Mouse (Mus musculus) kidney, adult 2 months (tissue): ENCODE data around the gene Ptrhd1. TPM values are rescaled to one million over a fixed set of nuclear protein-coding genes. Genes with fewer than 3 reads are reported as not detected.
A peak's percentile ranks its signal among the peaks of the same experiment; 100 is the strongest.

ENCODE experiments used
- DNase-seq: peaks from one replicate; pipeline ENCODE4 v3.0.0; 2021
- H3K27ac ChIP-seq: fragments of 200-500 bp; 2 replicates; pipeline ENCODE4 v1.5.1; 2012; ENCODE audit warnings: low read depth, low read length, control low read depth, inconsistent platforms; ENCODE audit not compliant: insufficient read depth
- H3K27me3 ChIP-seq: fragments of 200-500 bp; replicated peaks from 2 replicates; pipeline ENCODE4 v1.6.1; 2012; ENCODE audit warnings: mild to moderate bottlenecking, moderate library complexity, low read length, inconsistent platforms; ENCODE audit not compliant: control insufficient read depth, insufficient read depth
- H3K36me3 ChIP-seq: fragments of 200-500 bp; 2 replicates; pipeline ENCODE4 v1.6.1; 2012; ENCODE audit warnings: mild to moderate bottlenecking, moderate library complexity, low read length, inconsistent platforms; ENCODE audit not compliant: control insufficient read depth, insufficient read depth
- H3K4me1 ChIP-seq: fragments of 200-500 bp; 2 replicates; pipeline ENCODE4 v1.6.1; 2011; ENCODE audit warnings: low read length; ENCODE audit not compliant: control insufficient read depth, insufficient read depth
- H3K4me3 ChIP-seq: fragments of 200-500 bp; 2 replicates; pipeline ENCODE4 v1.5.1; 2011; ENCODE audit warnings: mild to moderate bottlenecking, low read depth, low read length, control low read depth; ENCODE audit not compliant: insufficient read depth
- CTCF ChIP-seq: fragments of 200-500 bp; conservative IDR thresholded peaks from 2 replicates; pipeline ENCODE4 v1.5.1; 2011; ENCODE audit warnings: low read depth, mild to moderate bottlenecking, control low read depth, low read length, moderate library complexity, mixed read lengths; ENCODE audit not compliant: insufficient read depth, insufficient read length
- POLR2A ChIP-seq: fragments of 200-500 bp; IDR thresholded peaks from one replicate; pipeline ENCODE4 v1.6.1; 2011; ENCODE audit warnings: low read depth, low read length, control low read depth
- WGBS: fragments of 180-500 bp; shearing (Covaris S2); methylation state at CpG from one replicate; pipeline ENCODE4 v1.1.7; 2018; 5-methylcytosine and 5-hydroxymethylcytosine counted together
- polyA plus RNA-seq: library from polyadenylated mRNA; depleted of rRNA; stranded (reverse); fragments of >200 nt; gene quantifications from 2 replicates; pipeline ENCODE4 v1.2.3, GENCODE M21; 2012

Gene Ptrhd1
- polyA plus RNA-seq, 1 experiment = 4.2 TPM

- TF ChIP-seq CTCF (no peak), POLR2A (no peak)
- no peaks in the 10 kb centered on the region; the same call in 1 of the 2 replicates for H3K36me3 ChIP-seq
- H3K27ac ChIP-seq = no peak overlapping the region
- DNase-seq = no peak
- H3K27me3 ChIP-seq = no peaks in the 10 kb centered on the region
- no peak overlapping the region for H3K4me3 ChIP-seq
- no peaks in the 10 kb centered on the region for H3K4me1 ChIP-seq
- WGBS = 87% methylated on average over 10 of the region's 10 CpGs
Measured at GRCm38 (mm10) chr12:4245742-4246141, 11.9 kb downstream of the Ptrhd1 start.

GRCm38 (mm10) chr12:4249786-4250185 is 16.0 kb downstream of the Ptrhd1 start:
- no peaks in the 10 kb centered on the region for H3K4me1 ChIP-seq
- H3K36me3 ChIP-seq = peaks cover 1% of the 10 kb centered on the region
- H3K27ac ChIP-seq = no peak overlapping the region
- no peaks in the 10 kb centered on the region for H3K27me3 ChIP-seq
- no peak for DNase-seq
- 93% methylated on average over 6 of the region's 6 CpGs for WGBS
- no peak overlapping the region for H3K4me3 ChIP-seq
- no peak for TF ChIP-seq CTCF
- TF ChIP-seq POLR2A = no peak

GRCm38 (mm10) chr12:4252742-4253655 is 19.2 kb downstream of the Ptrhd1 start:
- no peak overlapping the region for H3K27ac ChIP-seq
- H3K36me3 ChIP-seq = peaks cover 4% of the 10 kb centered on the region
- WGBS = 95% methylated on average over 16 of the region's 16 CpGs
- no peaks in the 10 kb centered on the region for H3K4me1 ChIP-seq
- H3K27me3 ChIP-seq = no peaks in the 10 kb centered on the region
- no peak for TF ChIP-seq POLR2A
- no peak for TF ChIP-seq CTCF
- DNase-seq = no peak
- H3K4me3 ChIP-seq = no peak overlapping the region

GRCm38 (mm10) chr12:4267765-4268164 is 33.9 kb downstream of the Ptrhd1 start:
- Histone ChIP-seq H3K4me3 (no peak overlapping the region), H3K27ac (no peak overlapping the region), H3K4me1 (no peaks in the 10 kb centered on the region), H3K36me3 (peaks cover 6% of the 10 kb centered on the region), H3K27me3 (no peaks in the 10 kb centered on the region)
- peak; percentile 17 for DNase-seq
- WGBS = 91% methylated on average over 4 of the region's 4 CpGs
- no peak for TF ChIP-seq POLR2A
- TF ChIP-seq CTCF = no peak

GRCm38 (mm10) chr12:4271078-4271477 is 37.3 kb downstream of the Ptrhd1 start:
- peaks cover 8% of the 10 kb centered on the region for H3K36me3 ChIP-seq
- H3K27ac ChIP-seq = no peak overlapping the region
- DNase-seq = no peak
- H3K4me1 ChIP-seq = no peaks in the 10 kb centered on the region
- TF ChIP-seq CTCF (no peak), POLR2A (no peak)
- WGBS = 83% methylated on average over 6 of the region's 6 CpGs
- no peaks in the 10 kb centered on the region for H3K27me3 ChIP-seq
- no peak overlapping the region for H3K4me3 ChIP-seq

- WGBS = 95% methylated on average over 3 of the region's 3 CpGs
- Histone ChIP-seq H3K4me1 (no peaks in the 10 kb centered on the region), H3K4me3 (no peak overlapping the region), H3K27me3 (no peaks in the 10 kb centered on the region), H3K27ac (no peak overlapping the region), H3K36me3 (peaks cover 7% of the 10 kb centered on the region)
- no peak for DNase-seq
- TF ChIP-seq POLR2A (no peak), CTCF (no peak)
Measured at GRCm38 (mm10) chr12:4278978-4279755, 45.3 kb downstream of the Ptrhd1 start.

- H3K36me3 ChIP-seq = peaks cover 2% of the 10 kb centered on the region; the same call in 1 of the 2 replicates
- no peak for DNase-seq
- 91% methylated on average over 3 of the region's 3 CpGs for WGBS
- TF ChIP-seq POLR2A (no peak), CTCF (no peak)
- H3K4me3 ChIP-seq = no peak overlapping the region
- no peak overlapping the region for H3K27ac ChIP-seq
- no peaks in the 10 kb centered on the region for H3K27me3 ChIP-seq
- H3K4me1 ChIP-seq = no peaks in the 10 kb centered on the region
Measured at GRCm38 (mm10) chr12:4279878-4280277, 46.1 kb downstream of the Ptrhd1 start.
